Mouse (Mus musculus) MEL (cell line): ENCODE results near the gene Pias3. TPM values are rescaled to one million over a fixed set of nuclear protein-coding genes. Genes with fewer than 3 reads are reported as not detected.

Source experiments
- DNase-seq: peaks from one replicate; pipeline ENCODE4 v3.0.0; 2011; ENCODE audit warnings: low read depth, low spot score
- H3K27ac ChIP-seq: 2 replicates; pipeline ENCODE4 v1.5.1; 2012; ENCODE audit warnings: low read depth, mild to moderate bottlenecking, control low read depth, low read length, moderate library complexity; ENCODE audit not compliant: control insufficient read depth
- H3K27me3 ChIP-seq, 2 experiments: fragments of 150-350 bp in 1 of 2; sonication (generic) in 1 of 2; 2 replicates each; pipeline ENCODE4 v1.6.1; 2012; ENCODE audit warnings: low read length in 2 of 2, mild to moderate bottlenecking in 2 of 2, improper control_type of control experiment in 1 of 2, moderate library complexity in 1 of 2; ENCODE audit not compliant: insufficient read depth in 2 of 2, control insufficient read depth in 1 of 2
- H3K36me3 ChIP-seq, 2 experiments: 2 replicates each; pipeline ENCODE4 v1.6.1; 2012 to 2014; ENCODE audit warnings: low read length in 2 of 2, improper control_type of control experiment in 1 of 2, inconsistent platforms in 1 of 2, mild to moderate bottlenecking in 1 of 2; ENCODE audit not compliant: insufficient read depth in 2 of 2, control insufficient read depth in 1 of 2
- H3K4me1 ChIP-seq, 2 experiments: fragments of 150-350 bp in 1 of 2; sonication (generic) in 1 of 2; 2 replicates each; pipeline ENCODE4 v1.6.1; 2012; ENCODE audit warnings: low read length in 2 of 2, improper control_type of control experiment in 1 of 2, mild to moderate bottlenecking in 1 of 2; ENCODE audit not compliant: insufficient read depth in 2 of 2, control insufficient read depth in 1 of 2
- H3K4me3 ChIP-seq, 2 experiments: fragments of 150-350 bp in 1 of 2; sonication (generic) in 1 of 2; 2 replicates each; pipeline ENCODE4 v1.5.1; 2012; ENCODE audit warnings: low read depth in 2 of 2, low read length in 2 of 2, mild to moderate bottlenecking in 2 of 2, moderate library complexity in 2 of 2, control low read depth in 1 of 2, improper control_type of control experiment in 1 of 2; ENCODE audit not compliant: control insufficient read depth in 1 of 2, insufficient read depth in 1 of 2
- H3K79me2 ChIP-seq: 2 replicates; pipeline ENCODE4 v1.6.1; 2012; ENCODE audit warnings: mild to moderate bottlenecking, low read length, moderate library complexity; ENCODE audit not compliant: control insufficient read depth, poor library complexity, insufficient read depth
- H3K9ac ChIP-seq: 2 replicates; pipeline ENCODE4 v1.6.1; 2012; ENCODE audit warnings: low read depth, mild to moderate bottlenecking, control low read depth, low read length, moderate library complexity; ENCODE audit not compliant: control insufficient read depth, poor library complexity, severe bottlenecking
- H3K9me3 ChIP-seq: fragments of 150-350 bp; sonication (generic); replicated peaks from 2 replicates; pipeline ENCODE4 v1.6.1; 2012; ENCODE audit warnings: mild to moderate bottlenecking, low read length, improper control_type of control experiment, moderate library complexity; ENCODE audit not compliant: insufficient read depth
- BHLHE40 ChIP-seq: IDR thresholded peaks from 2 replicates; pipeline ENCODE4 v1.6.1; 2012; ENCODE audit warnings: low read depth, mild to moderate bottlenecking, inconsistent platforms, low read length, improper control_type of control experiment, borderline replicate concordance
- CHD1 ChIP-seq: IDR thresholded peaks from 2 replicates; pipeline ENCODE4 v1.6.1; 2012; ENCODE audit warnings: low read depth, mild to moderate bottlenecking, inconsistent platforms, low read length, improper control_type of control experiment
- CHD2 ChIP-seq: IDR thresholded peaks from 2 replicates; pipeline ENCODE4 v1.6.1; 2011; ENCODE audit warnings: low read length, improper control_type of control experiment
- E2F4 ChIP-seq: IDR thresholded peaks from 2 replicates; pipeline ENCODE4 v1.6.1; 2011; ENCODE audit warnings: low read depth, low read length, improper control_type of control experiment, borderline replicate concordance
- ELF1 ChIP-seq: IDR thresholded peaks from 2 replicates; pipeline ENCODE4 v1.6.1; 2014; ENCODE audit warnings: low read depth, mild to moderate bottlenecking, inconsistent platforms, low read length, improper control_type of control experiment, moderate library complexity
- EP300 ChIP-seq, 2 experiments: IDR thresholded peaks; 2 replicates each; pipeline ENCODE4 v1.6.1; 2011; ENCODE audit warnings: improper control_type of control experiment in 2 of 2, low read length in 2 of 2, low read depth in 1 of 2, mild to moderate bottlenecking in 1 of 2
- GATA1 ChIP-seq: IDR thresholded peaks from 2 replicates; pipeline ENCODE4 v1.6.1; 2011; ENCODE audit warnings: low read depth, low read length, improper control_type of control experiment
- HCFC1 ChIP-seq: IDR thresholded peaks from 2 replicates; pipeline ENCODE4 v1.6.1; 2012; ENCODE audit warnings: low read depth, mild to moderate bottlenecking, inconsistent platforms, low read length, improper control_type of control experiment, moderate library complexity
- JUND ChIP-seq: IDR thresholded peaks from 2 replicates; pipeline ENCODE4 v1.6.1; 2011; ENCODE audit warnings: low read depth, mild to moderate bottlenecking, improper control_type of control experiment, low read length
- MAX ChIP-seq: IDR thresholded peaks from 2 replicates; pipeline ENCODE4 v1.6.1; 2011; ENCODE audit warnings: low read length, improper control_type of control experiment
- MAZ ChIP-seq: IDR thresholded peaks from 2 replicates; pipeline ENCODE4 v1.6.1; 2012; ENCODE audit warnings: low read depth, mild to moderate bottlenecking, inconsistent platforms, low read length, improper control_type of control experiment
- MEF2A ChIP-seq: IDR thresholded peaks from 2 replicates; pipeline ENCODE4 v1.6.1; 2014; ENCODE audit warnings: low read depth, mild to moderate bottlenecking, inconsistent platforms, low read length, improper control_type of control experiment; ENCODE audit not compliant: poor library complexity, insufficient replicate concordance, severe bottlenecking; ENCODE audit errors: extremely low read depth
- MXI1 ChIP-seq: IDR thresholded peaks from 2 replicates; pipeline ENCODE4 v1.6.1; 2011; ENCODE audit warnings: mild to moderate bottlenecking, low read depth, low read length, improper control_type of control experiment
- MYB ChIP-seq: IDR thresholded peaks from 2 replicates; pipeline ENCODE4 v1.6.1; 2011; ENCODE audit warnings: mild to moderate bottlenecking, low read depth, low read length, improper control_type of control experiment
- MYC ChIP-seq: IDR thresholded peaks from 2 replicates; pipeline ENCODE4 v1.6.1; 2011; ENCODE audit warnings: low read depth, mild to moderate bottlenecking, low read length, improper control_type of control experiment, moderate library complexity
- NELFE ChIP-seq: IDR thresholded peaks from 2 replicates; pipeline ENCODE4 v1.6.1; 2011; ENCODE audit warnings: low read depth, low read length, improper control_type of control experiment
- NRF1 ChIP-seq: IDR thresholded peaks from 2 replicates; pipeline ENCODE4 v1.6.1; 2014; ENCODE audit warnings: low read depth, mild to moderate bottlenecking, inconsistent platforms, low read length, improper control_type of control experiment, moderate library complexity; ENCODE audit not compliant: poor library complexity, insufficient read depth, severe bottlenecking
- POLR2A ChIP-seq, 2 experiments: IDR thresholded peaks; 2 replicates each; pipeline ENCODE4 v1.6.1; 2011 to 2012; ENCODE audit warnings: low read length in 2 of 2, mild to moderate bottlenecking in 2 of 2, control low read depth in 1 of 2, improper control_type of control experiment in 1 of 2, low read depth in 1 of 2, moderate library complexity in 1 of 2; ENCODE audit not compliant: control insufficient read depth in 1 of 2, insufficient read depth in 1 of 2, poor library complexity in 1 of 2
- POLR2AphosphoS2 ChIP-seq: IDR thresholded peaks from 2 replicates; pipeline ENCODE4 v1.6.1; 2011; ENCODE audit warnings: low read length, improper control_type of control experiment
- RAD21 ChIP-seq: IDR thresholded peaks from 2 replicates; pipeline ENCODE4 v1.6.1; 2011; ENCODE audit warnings: mild to moderate bottlenecking, low read depth, low read length, improper control_type of control experiment
- SIN3A ChIP-seq: IDR thresholded peaks from 2 replicates; pipeline ENCODE4 v1.6.1; 2012; ENCODE audit warnings: low read length, improper control_type of control experiment, inconsistent platforms
- SMC3 ChIP-seq: IDR thresholded peaks from 2 replicates; pipeline ENCODE4 v1.6.1; 2011; ENCODE audit warnings: low read depth, low read length, improper control_type of control experiment
- TAL1 ChIP-seq: IDR thresholded peaks from 2 replicates; pipeline ENCODE4 v1.6.1; 2012; ENCODE audit warnings: mild to moderate bottlenecking, inconsistent platforms, low read length, moderate library complexity, mixed read lengths
- TBP ChIP-seq: IDR thresholded peaks from 2 replicates; pipeline ENCODE4 v1.8.0; 2011; ENCODE audit warnings: low read depth, low read length, improper control_type of control experiment
- TCF12 ChIP-seq: IDR thresholded peaks from 2 replicates; pipeline ENCODE4 v1.6.1; 2014; ENCODE audit warnings: low read depth, mild to moderate bottlenecking, inconsistent platforms, low read length, improper control_type of control experiment, moderate library complexity
- ZC3H11A ChIP-seq: IDR thresholded peaks from 2 replicates; pipeline ENCODE4 v1.6.1; 2012; ENCODE audit warnings: low read depth, mild to moderate bottlenecking, inconsistent platforms, low read length, improper control_type of control experiment
- ZMIZ1 ChIP-seq: IDR thresholded peaks from 2 replicates; pipeline ENCODE4 v1.6.1; 2012; ENCODE audit warnings: low read depth, mild to moderate bottlenecking, inconsistent platforms, low read length, improper control_type of control experiment, moderate library complexity
- ZNF384 ChIP-seq: IDR thresholded peaks from 2 replicates; pipeline ENCODE4 v1.6.1; 2012; ENCODE audit warnings: low read depth, mild to moderate bottlenecking, inconsistent platforms, low read length, improper control_type of control experiment
- polyA plus RNA-seq, 2 experiments: library from polyadenylated mRNA; stranded (reverse) in 1 of 2; unstranded in 1 of 2; fragments of >175 nt in 1 of 2; fragments of >200 nt in 1 of 2; gene quantifications; 2 replicates each; pipeline versions ENCODE4 v1.2.1 to v1.2.4; 2012; ENCODE audit warnings: low replicate concordance in 2 of 2, low read depth in 1 of 2; ENCODE audit not compliant: insufficient read length in 2 of 2, insufficient read depth in 1 of 2, missing spikeins in 1 of 2
- total RNA-seq: library from RNA; depleted of rRNA; stranded (reverse); fragments of 300-350 nt; gene quantifications from 2 replicates; pipeline ENCODE4 v1.2.3, GENCODE M21; 2012

The Pias3 gene
- total and polyA plus RNA-seq, 3 experiments = 5.9 to 26.8 TPM; not detected in 1

- Histone ChIP-seq H3K9ac (no peak overlapping the region), H3K36me3 (peaks cover 0 to 20% of the 10 kb centered on the region in 2 experiments; a peak in 2 of 4 replicates), H3K4me1 (peaks cover 14 to 25% of the 10 kb centered on the region in 2 experiments), H3K9me3 (no peaks in the 10 kb centered on the region)
- DNase-seq = no peak
- TF ChIP-seq ZNF384 = peak; percentile 63
- TF ChIP-seq CHD1 = no peak
- TF ChIP-seq, all 39 proteins: peak for 1
- H3K27me3 ChIP-seq = no peaks in the 10 kb centered on the region
- H3K79me2 ChIP-seq = peaks cover 3% of the 10 kb centered on the region; the same call in 1 of the 2 replicates
- no peak overlapping the region for H3K4me3 ChIP-seq
- no peak overlapping the region for H3K27ac ChIP-seq
Observed at GRCm38 (mm10) chr3:96693579-96693978, 2.6 kb upstream of the Pias3 start.

DNA sequence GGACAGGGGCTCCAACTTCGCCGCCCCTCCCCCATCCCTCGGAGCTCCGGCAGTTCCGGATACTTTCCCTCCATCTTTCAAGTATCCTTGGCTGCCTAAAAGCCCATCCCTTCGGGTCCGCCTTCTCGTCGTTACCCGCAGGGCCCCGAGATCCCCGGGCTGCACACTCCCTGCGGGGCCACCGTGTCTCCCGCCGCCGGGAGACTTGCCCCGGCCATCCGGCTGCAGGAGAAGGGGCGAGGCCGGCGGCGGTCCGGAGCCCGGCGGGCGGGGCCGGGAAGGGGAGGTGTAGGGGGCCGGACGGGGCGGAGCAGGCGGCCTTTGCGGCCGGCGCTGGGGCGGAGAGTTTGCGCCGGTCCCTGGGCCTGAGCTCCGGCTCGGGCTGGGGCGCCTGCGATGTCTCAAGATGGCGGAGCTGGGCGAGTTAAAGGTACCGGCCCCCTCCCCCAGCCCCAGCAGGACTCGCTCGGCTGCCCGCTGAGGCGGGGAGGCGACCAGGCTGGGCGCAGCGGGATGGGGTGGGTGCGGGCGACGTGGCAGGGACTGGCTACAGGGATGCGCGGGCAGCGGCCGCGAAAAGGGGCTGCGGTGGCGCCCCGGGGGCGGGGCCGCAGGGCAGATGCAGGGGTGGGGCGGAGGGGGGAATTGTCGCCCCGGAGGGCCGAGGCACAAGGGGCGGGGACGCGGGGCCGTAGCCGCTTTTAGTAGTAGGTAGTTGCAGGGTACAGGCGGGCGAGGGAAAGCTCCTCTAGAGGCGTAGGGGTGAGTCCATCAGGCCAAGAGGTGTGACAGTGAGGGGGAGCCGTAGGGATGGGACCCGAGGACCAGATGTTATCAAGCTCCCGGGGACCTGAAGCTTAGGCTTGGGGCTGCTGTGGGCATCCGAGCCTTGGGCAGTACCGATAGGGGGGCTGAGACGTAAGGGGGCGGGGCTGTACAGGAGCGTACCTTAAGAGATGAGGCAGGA is 865 bp downstream of the Pias3 start:
- peak; percentile 97 for DNase-seq
- peaks cover 0 to 13% of the 10 kb centered on the region in 2 experiments; a peak in 2 of 4 replicates for H3K36me3 ChIP-seq
- peaks cover 3% of the 10 kb centered on the region; the same call in 1 of the 2 replicates for H3K79me2 ChIP-seq
- H3K4me1 ChIP-seq = peaks cover 5 to 13% of the 10 kb centered on the region in 2 experiments; a peak in 3 of 4 replicates
- no peaks in the 10 kb centered on the region for H3K9me3 ChIP-seq
- H3K4me3 ChIP-seq = peak overlapping the region; percentile 62 to 88
- no peaks in the 10 kb centered on the region for H3K27me3 ChIP-seq
- peak overlapping the region; percentile 73 for H3K27ac ChIP-seq
- H3K9ac ChIP-seq = peak overlapping the region; percentile 91
- TF ChIP-seq MEF2A (peak; percentile 36; the same call in 1 of the 2 replicates), MAZ (peak; percentile 93), HCFC1 (peak; percentile 73), TBP (0 out of 2 replicates have a peak, but pooled peaks have one; percentile 20), TCF12 (no peak; the same call in none of the 2 replicates), JUND (no peak), E2F4 (no peak), CHD2 (peak; percentile 83), ZNF384 (no peak), RAD21 (no peak), CHD1 (no peak; the same call in 1 of the 2 replicates), ZC3H11A (0 out of 2 replicates have a peak, but pooled peaks have one; percentile 18), MYB (no peak), SMC3 (no peak; the same call in 1 of the 2 replicates), NRF1 (peak; percentile 58), MYC (no peak), ELF1 (peak; percentile 4; the same call in 1 of the 2 replicates), SIN3A (peak; percentile 67; the same call in 1 of the 2 replicates), MAX (0 out of 2 replicates have a peak, but pooled peaks have one; percentile 32), MXI1 (no peak; the same call in 1 of the 2 replicates), ZMIZ1 (peak; percentile 56; the same call in 1 of the 2 replicates), NELFE (peak; percentile 66), BHLHE40 (peak; percentile 39; the same call in 1 of the 2 replicates), GATA1 (no peak; the same call in 1 of the 2 replicates), EP300 (IDR thresholded peaks at IDR 0.05; ENCODE audit: low read depth in 1 of 2, low read length in 2 of 2) (no peak; a peak in 1 of 4 replicates), TAL1 (no peak), POLR2A (IDR thresholded peaks at IDR 0.05; ENCODE audit: control insufficient read depth in 1 of 2, insufficient read depth in 1 of 2, low read depth in 1 of 2, low read length in 2 of 2, poor library complexity in 1 of 2) (peak; percentile 62 to 86; a peak in 2 of 4 replicates), POLR2AphosphoS2 (peak; percentile 67)
